Mouse (Mus musculus) B cell, adult 2 months (primary cell): ENCODE measurements around the gene P4hb.
"Not testable (repeated sequence)": the region's sequence is repeated elsewhere in the genome, so short reads cannot be mapped to it uniquely, and the experiment has no call there.

Source experiments
- DNase-seq, 2 experiments: peaks; one replicate each; pipeline ENCODE4 v3.0.0; 2022

P4hb gene

GRCm38 (mm10) chr11:120571122-120571521 lies 1.9 kb downstream of the P4hb start:
- no peak for DNase-seq

GRCm38 (mm10) chr11:120568324-120568723 lies 4.7 kb downstream of the P4hb start:
- no peak for DNase-seq

GRCm38 (mm10) chr11:120565114-120565513 lies 7.9 kb downstream of the P4hb start:
- DNase-seq, result no peak

- no peak for DNase-seq
Observed at GRCm38 (mm10) chr11:120562949-120563348, 10.1 kb downstream of the P4hb start.

GRCm38 (mm10) chr11:120560952-120561728 lies 11.9 kb downstream of the P4hb start:
- DNase-seq, result no peak

- not testable (repeated sequence) for DNase-seq
Observed at GRCm38 (mm10) chr11:120558843-120559242, 14.2 kb downstream of the P4hb start.

GRCm38 (mm10) chr11:120555260-120555659 lies 17.8 kb downstream of the P4hb start:
- no peak for DNase-seq

GRCm38 (mm10) chr11:120554834-120555233 lies 18.2 kb downstream of the P4hb start:
- DNase-seq, result no peak

GRCm38 (mm10) chr11:120552736-120553135 lies 20.3 kb downstream of the P4hb start:
- no peak for DNase-seq

- no peak for DNase-seq
Observed at GRCm38 (mm10) chr11:120550810-120551440, 22.1 kb downstream of the P4hb start, which contains the start of gene Ppp1r27. Gene Ppp1r27, minus strand, starts transcription at chr11:120551132.

GRCm38 (mm10) chr11:120549986-120550809 lies 22.9 kb downstream of the P4hb start:
- no peak for DNase-seq

GRCm38 (mm10) chr11:120549168-120549945 lies 23.7 kb downstream of the P4hb start, which contains the start of gene Mcrip1:
Gene Mcrip1, minus strand, starts transcription at chr11:120549727.
- DNase-seq, result peak; percentile 94 to 96

- DNase-seq, result no peak
Observed at GRCm38 (mm10) chr11:120548786-120549167, 24.3 kb downstream of the P4hb start.

- no peak for DNase-seq
Observed at GRCm38 (mm10) chr11:120548214-120548613, 24.8 kb downstream of the P4hb start.

- DNase-seq, result peak in 1 of 2 experiments; percentile 23
Observed at GRCm38 (mm10) chr11:120547469-120547868, 25.6 kb downstream of the P4hb start.

- DNase-seq, result no peak
Observed at GRCm38 (mm10) chr11:120545964-120546363, 27.1 kb downstream of the P4hb start.

- no peak for DNase-seq
Observed at GRCm38 (mm10) chr11:120542376-120542775, 30.7 kb downstream of the P4hb start.

GRCm38 (mm10) chr11:120541907-120542306 lies 31.1 kb downstream of the P4hb start:
- no peak for DNase-seq

- DNase-seq, result no peak
Observed at GRCm38 (mm10) chr11:120539285-120540014, 33.6 kb downstream of the P4hb start.

GRCm38 (mm10) chr11:120538955-120539284 lies 34.1 kb downstream of the P4hb start:
- peak in 1 of 2 experiments; percentile 13 for DNase-seq

GRCm38 (mm10) chr11:120538485-120538884 lies 34.6 kb downstream of the P4hb start:
- no peak for DNase-seq

- no peak for DNase-seq
Observed at GRCm38 (mm10) chr11:120535804-120536203, 37.2 kb downstream of the P4hb start.
